Mouse (Mus musculus): Measurements from ENCODE around the gene Ets1. TPM values are rescaled to one million over a fixed set of nuclear protein-coding genes. Genes with fewer than 3 reads are reported as not detected.

The Ets1 gene
- polyA plus RNA-seq, 1 experiment, result 30.2 TPM

GRCm38 (mm10) chr9:32615461-32615860, 20.6 kb upstream of the Ets1 start:
- TF ChIP-seq POLR2A (IDR thresholded peaks at IDR 0.05; ENCODE audit: low read depth, low read length) (no peak), CTCF (IDR thresholded peaks at IDR 0.05; ENCODE audit: borderline replicate concordance, insufficient read depth, low read length) (no peak)
- H3K4me1 ChIP-seq (ENCODE audit: control insufficient read depth, insufficient read depth, low read length), result no peaks in the 10 kb centered on the region
- no peak overlapping the region for H3K27ac ChIP-seq (ENCODE audit: insufficient read depth, low read length)
- H3K4me3 ChIP-seq (ENCODE audit: insufficient read depth, low read length), result no peak overlapping the region

GRCm38 (mm10) chr9:32615986-32616385, 20.0 kb upstream of the Ets1 start:
- Histone ChIP-seq H3K4me3 (ENCODE audit: insufficient read depth, low read length) (no peak overlapping the region), H3K4me1 (ENCODE audit: control insufficient read depth, insufficient read depth, low read length) (no peaks in the 10 kb centered on the region), H3K27ac (ENCODE audit: insufficient read depth, low read length) (no peak overlapping the region)
- TF ChIP-seq CTCF (IDR thresholded peaks at IDR 0.05; ENCODE audit: borderline replicate concordance, insufficient read depth, low read length) (no peak), POLR2A (IDR thresholded peaks at IDR 0.05; ENCODE audit: low read depth, low read length) (no peak)

- TF ChIP-seq POLR2A (IDR thresholded peaks at IDR 0.05; ENCODE audit: low read depth, low read length) (no peak), CTCF (IDR thresholded peaks at IDR 0.05; ENCODE audit: borderline replicate concordance, insufficient read depth, low read length) (no peak)
- no peak overlapping the region for H3K4me3 ChIP-seq (ENCODE audit: insufficient read depth, low read length)
- H3K27ac ChIP-seq (ENCODE audit: insufficient read depth, low read length), result no peak overlapping the region
- H3K4me1 ChIP-seq (ENCODE audit: control insufficient read depth, insufficient read depth, low read length), result no peaks in the 10 kb centered on the region
These were observed 19.2 kb upstream of the Ets1 start for GRCm38 (mm10) chr9:32616516-32617429.

GRCm38 (mm10) chr9:32617430-32617768, 18.6 kb upstream of the Ets1 start:
- Histone ChIP-seq H3K4me3 (ENCODE audit: insufficient read depth, low read length) (no peak overlapping the region), H3K27ac (ENCODE audit: insufficient read depth, low read length) (no peak overlapping the region), H3K4me1 (ENCODE audit: control insufficient read depth, insufficient read depth, low read length) (no peaks in the 10 kb centered on the region)
- TF ChIP-seq CTCF (IDR thresholded peaks at IDR 0.05; ENCODE audit: borderline replicate concordance, insufficient read depth, low read length) (no peak), POLR2A (IDR thresholded peaks at IDR 0.05; ENCODE audit: low read depth, low read length) (no peak)

- H3K27ac ChIP-seq (ENCODE audit: insufficient read depth, low read length), result no peak overlapping the region
- no peaks in the 10 kb centered on the region for H3K4me1 ChIP-seq (ENCODE audit: control insufficient read depth, insufficient read depth, low read length)
- no peak for TF ChIP-seq CTCF (IDR thresholded peaks at IDR 0.05; ENCODE audit: borderline replicate concordance, insufficient read depth, low read length)
- no peak for TF ChIP-seq POLR2A (IDR thresholded peaks at IDR 0.05; ENCODE audit: low read depth, low read length)
- H3K4me3 ChIP-seq (ENCODE audit: insufficient read depth, low read length), result no peak overlapping the region
These were observed 17.4 kb upstream of the Ets1 start for GRCm38 (mm10) chr9:32618544-32619120.

GRCm38 (mm10) chr9:32619661-32620060, 16.4 kb upstream of the Ets1 start:
- Histone ChIP-seq H3K4me1 (ENCODE audit: control insufficient read depth, insufficient read depth, low read length) (no peaks in the 10 kb centered on the region), H3K27ac (ENCODE audit: insufficient read depth, low read length) (no peak overlapping the region), H3K4me3 (ENCODE audit: insufficient read depth, low read length) (no peak overlapping the region)
- TF ChIP-seq CTCF (IDR thresholded peaks at IDR 0.05; ENCODE audit: borderline replicate concordance, insufficient read depth, low read length), result no peak
- TF ChIP-seq POLR2A (IDR thresholded peaks at IDR 0.05; ENCODE audit: low read depth, low read length), result no peak

GRCm38 (mm10) chr9:32620446-32620845, 15.6 kb upstream of the Ets1 start:
- no peak overlapping the region for H3K27ac ChIP-seq (ENCODE audit: insufficient read depth, low read length)
- H3K4me1 ChIP-seq (ENCODE audit: control insufficient read depth, insufficient read depth, low read length), result no peaks in the 10 kb centered on the region
- no peak overlapping the region for H3K4me3 ChIP-seq (ENCODE audit: insufficient read depth, low read length)
- TF ChIP-seq POLR2A (IDR thresholded peaks at IDR 0.05; ENCODE audit: low read depth, low read length) (no peak), CTCF (IDR thresholded peaks at IDR 0.05; ENCODE audit: borderline replicate concordance, insufficient read depth, low read length) (no peak)

GRCm38 (mm10) chr9:32629385-32629981, 6.5 kb upstream of the Ets1 start:
- Histone ChIP-seq H3K27ac (ENCODE audit: insufficient read depth, low read length) (0 out of 2 replicates have a peak overlapping the region, but pooled peaks have one; percentile 25), H3K4me3 (ENCODE audit: insufficient read depth, low read length) (no peak overlapping the region), H3K4me1 (ENCODE audit: control insufficient read depth, insufficient read depth, low read length) (peaks cover 5% of the 10 kb centered on the region; the same call in 1 of the 2 replicates)
- TF ChIP-seq POLR2A (IDR thresholded peaks at IDR 0.05; ENCODE audit: low read depth, low read length) (no peak), CTCF (IDR thresholded peaks at IDR 0.05; ENCODE audit: borderline replicate concordance, insufficient read depth, low read length) (no peak)

GRCm38 (mm10) chr9:32631341-32631740, 4.7 kb upstream of the Ets1 start:
- no peak for TF ChIP-seq CTCF (IDR thresholded peaks at IDR 0.05; ENCODE audit: borderline replicate concordance, insufficient read depth, low read length)
- TF ChIP-seq POLR2A (IDR thresholded peaks at IDR 0.05; ENCODE audit: low read depth, low read length), result no peak
- Histone ChIP-seq H3K4me1 (ENCODE audit: control insufficient read depth, insufficient read depth, low read length) (peaks cover 14% of the 10 kb centered on the region), H3K4me3 (ENCODE audit: insufficient read depth, low read length) (no peak overlapping the region), H3K27ac (ENCODE audit: insufficient read depth, low read length) (no peak overlapping the region)

- H3K4me3 ChIP-seq (ENCODE audit: insufficient read depth, low read length), result no peak overlapping the region
- no peak overlapping the region for H3K27ac ChIP-seq (ENCODE audit: insufficient read depth, low read length)
- H3K4me1 ChIP-seq (ENCODE audit: control insufficient read depth, insufficient read depth, low read length), result peaks cover 14% of the 10 kb centered on the region
- TF ChIP-seq POLR2A (IDR thresholded peaks at IDR 0.05; ENCODE audit: low read depth, low read length) (no peak), CTCF (IDR thresholded peaks at IDR 0.05; ENCODE audit: borderline replicate concordance, insufficient read depth, low read length) (no peak)
These were observed 3.8 kb upstream of the Ets1 start for GRCm38 (mm10) chr9:32632237-32632636.
